Mouse (Mus musculus) limb, embryonic 11.5 days (tissue): ENCODE data around the gene Cacna2d2. TPM values are rescaled to one million over a fixed set of nuclear protein-coding genes. Genes with fewer than 3 reads are reported as not detected.

Experiments used
- ATAC-seq: fragments of 200-750 bp; cut with Nextera tagmentation; 2 replicates; pipeline ENCODE4 v1.8.0; 2017; ENCODE audit warnings: low read depth; ENCODE audit not compliant: insufficient number of reproducible peaks, low FRiP score, low TSS enrichment
- DNase-seq: peaks from one replicate; pipeline ENCODE4 v3.0.0-alpha.2; 2015; ENCODE audit warnings: low spot score
- H3K27ac ChIP-seq: fragments of 300-500 bp; sonication (generic); replicated peaks from 2 replicates; pipeline ENCODE4 v1.5.1; 2014; ENCODE audit warnings: low read depth, mild to moderate bottlenecking, low read length
- H3K27me3 ChIP-seq: fragments of 300-500 bp; sonication (generic); 2 replicates; pipeline ENCODE4 v1.6.1; 2014; ENCODE audit warnings: mild to moderate bottlenecking, low read length, mixed read lengths; ENCODE audit not compliant: control insufficient read depth, insufficient read depth
- H3K36me3 ChIP-seq: fragments of 300-500 bp; sonication (generic); 2 replicates; pipeline ENCODE4 v1.6.1; 2014; ENCODE audit warnings: mild to moderate bottlenecking, low read length, moderate library complexity, mixed read lengths; ENCODE audit not compliant: control insufficient read depth, insufficient read depth
- H3K4me1 ChIP-seq: fragments of 300-500 bp; sonication (generic); 2 replicates; pipeline ENCODE4 v1.6.1; 2014; ENCODE audit warnings: low read length, mixed read lengths; ENCODE audit not compliant: control insufficient read depth, insufficient read depth
- H3K4me2 ChIP-seq: fragments of 300-500 bp; sonication (generic); 2 replicates; pipeline ENCODE4 v1.6.1; 2014; ENCODE audit warnings: low read depth, mild to moderate bottlenecking, moderate library complexity; ENCODE audit not compliant: severe bottlenecking
- H3K4me3 ChIP-seq: fragments of 300-500 bp; sonication (generic); 2 replicates; pipeline ENCODE4 v1.5.1; 2014; ENCODE audit warnings: low read depth, low read length
- H3K9ac ChIP-seq: fragments of 300-500 bp; sonication (generic); 2 replicates; pipeline ENCODE4 v1.6.1; 2014; ENCODE audit warnings: mild to moderate bottlenecking, low read length
- H3K9me3 ChIP-seq: fragments of 300-500 bp; sonication (generic); 2 replicates; pipeline ENCODE4 v1.6.1; 2016; ENCODE audit warnings: low read length; ENCODE audit not compliant: control insufficient read depth
- WGBS: fragments of 180-500 bp; shearing (Covaris S2); extraction: QIAGEN DNeasy Blood & Tissue Kit; methylation state at CpG from one replicate; pipeline ENCODE4 v1.1.7; 2014; 5-methylcytosine and 5-hydroxymethylcytosine counted together
- polyA plus RNA-seq: library from polyadenylated mRNA; unstranded; fragments of >200 nt; fragmentation: Nextera tagmentation; extraction: Ambion mirVana; gene quantifications from 2 replicates; pipeline ENCODE4 v1.2.1, GENCODE M21; 2014

Gene Cacna2d2
- polyA plus RNA-seq, 1 experiment from 2014 or later: 0.12 TPM

- DNase-seq (no peak), ATAC-seq (no peak)
- Histone ChIP-seq H3K9me3 (no peaks in the 10 kb centered on the region), H3K27me3 (no peaks in the 10 kb centered on the region), H3K4me1 (no peaks in the 10 kb centered on the region; the same call in 1 of the 2 replicates), H3K27ac (no peak overlapping the region), H3K4me2 (no peak overlapping the region), H3K36me3 (no peaks in the 10 kb centered on the region), H3K9ac (no peak overlapping the region), H3K4me3 (no peak overlapping the region)
- WGBS: 80% methylated on average over 3 of the region's 3 CpGs
Measured at GRCm38 (mm10) chr9:107496359-107496758, 96.9 kb downstream of the Cacna2d2 start.

DNA sequence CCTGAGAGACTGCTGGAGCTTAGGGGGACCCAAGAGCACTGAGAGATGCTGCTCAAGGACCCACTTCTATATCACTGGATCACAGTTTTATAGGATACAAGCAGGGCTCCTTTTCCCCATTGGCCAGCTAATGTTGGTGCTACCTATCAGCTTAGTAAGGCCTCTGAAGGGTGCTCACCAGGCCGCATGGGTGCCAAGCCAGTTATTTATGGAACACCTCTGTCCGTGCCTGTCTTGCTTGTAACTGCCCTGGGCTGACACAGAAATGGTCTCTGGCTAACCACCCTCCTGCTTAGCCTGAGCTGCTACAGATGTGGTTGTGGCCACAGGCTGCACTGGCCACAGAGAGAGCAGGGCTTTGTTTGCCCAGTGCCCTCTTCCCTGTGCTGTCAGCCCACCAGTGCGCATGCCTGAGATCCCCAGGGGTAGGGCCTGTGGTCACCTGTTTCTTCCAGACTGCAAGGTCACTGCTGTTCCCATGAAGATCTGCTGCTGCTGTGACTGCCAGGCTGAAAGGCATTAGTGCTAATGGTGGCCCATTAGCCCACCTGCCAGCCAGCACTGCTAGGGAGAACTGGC, 101.4 kb downstream of the Cacna2d2 start:
- no peak for DNase-seq
- peaks cover under 1% of the 10 kb centered on the region; the same call in 1 of the 2 replicates for H3K27me3 ChIP-seq
- H3K9me3 ChIP-seq: no peaks in the 10 kb centered on the region
- no peak for ATAC-seq
- 88% methylated on average over 3 of the region's 3 CpGs for WGBS
- no peaks in the 10 kb centered on the region for H3K4me1 ChIP-seq
- H3K4me3 ChIP-seq: no peak overlapping the region
- no peak overlapping the region for H3K4me2 ChIP-seq
- no peaks in the 10 kb centered on the region for H3K36me3 ChIP-seq
- no peak overlapping the region for H3K27ac ChIP-seq
- no peak overlapping the region for H3K9ac ChIP-seq

DNA sequence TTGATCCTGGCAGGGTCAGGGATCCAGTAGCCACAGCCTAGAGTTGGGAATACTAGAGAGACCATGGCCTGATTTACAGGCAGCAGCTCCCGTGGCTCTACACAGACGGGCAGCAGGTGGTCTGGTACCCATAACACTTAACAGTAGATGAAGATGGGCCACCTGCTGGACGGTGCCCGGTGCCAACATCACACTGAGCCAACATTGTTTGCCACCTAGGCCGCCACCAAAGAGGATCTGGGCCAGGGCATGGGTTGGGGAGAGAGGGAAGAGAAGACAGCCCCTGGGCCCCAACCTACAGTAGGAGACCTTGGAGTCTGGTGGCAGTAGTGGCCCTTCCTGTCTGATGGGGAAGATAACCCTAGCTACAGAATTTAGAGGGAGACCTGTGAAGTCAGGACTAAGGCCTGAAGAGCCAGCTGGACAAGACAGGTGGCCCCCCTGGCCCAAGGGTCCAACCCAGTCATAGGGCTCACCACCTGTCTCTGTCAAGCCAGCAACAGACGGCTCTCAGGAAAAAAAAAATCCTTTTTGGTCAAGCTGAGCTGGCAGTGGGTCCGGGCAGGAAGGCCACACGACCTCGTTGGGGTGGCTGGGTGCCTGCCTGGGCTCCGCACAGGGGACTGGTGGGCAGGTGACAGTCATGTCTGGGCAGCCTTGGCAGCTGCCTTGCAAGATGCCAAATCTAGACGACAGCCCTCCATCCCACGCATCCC, 102.9 kb downstream of the Cacna2d2 start:
- Histone ChIP-seq H3K9ac (no peak overlapping the region), H3K27me3 (peaks cover 4% of the 10 kb centered on the region; the same call in 1 of the 2 replicates), H3K4me1 (no peaks in the 10 kb centered on the region), H3K4me2 (no peak overlapping the region), H3K9me3 (no peaks in the 10 kb centered on the region), H3K4me3 (no peak overlapping the region), H3K36me3 (no peaks in the 10 kb centered on the region), H3K27ac (no peak overlapping the region)
- WGBS: 88% methylated on average over 12 of the region's 12 CpGs
- DNase-seq (no peak), ATAC-seq (no peak)

- no peak for DNase-seq
- Histone ChIP-seq H3K27ac (no peak overlapping the region), H3K9ac (no peak overlapping the region), H3K4me1 (peaks cover 3% of the 10 kb centered on the region; the same call in 1 of the 2 replicates), H3K27me3 (peaks cover 4% of the 10 kb centered on the region; the same call in 1 of the 2 replicates), H3K4me3 (no peak overlapping the region), H3K9me3 (no peaks in the 10 kb centered on the region), H3K4me2 (no peak overlapping the region), H3K36me3 (no peaks in the 10 kb centered on the region)
- ATAC-seq: no peak
- 58% methylated on average over 19 of the region's 19 CpGs for WGBS
Measured at GRCm38 (mm10) chr9:107504662-107505537, 105.5 kb downstream of the Cacna2d2 start.

DNA sequence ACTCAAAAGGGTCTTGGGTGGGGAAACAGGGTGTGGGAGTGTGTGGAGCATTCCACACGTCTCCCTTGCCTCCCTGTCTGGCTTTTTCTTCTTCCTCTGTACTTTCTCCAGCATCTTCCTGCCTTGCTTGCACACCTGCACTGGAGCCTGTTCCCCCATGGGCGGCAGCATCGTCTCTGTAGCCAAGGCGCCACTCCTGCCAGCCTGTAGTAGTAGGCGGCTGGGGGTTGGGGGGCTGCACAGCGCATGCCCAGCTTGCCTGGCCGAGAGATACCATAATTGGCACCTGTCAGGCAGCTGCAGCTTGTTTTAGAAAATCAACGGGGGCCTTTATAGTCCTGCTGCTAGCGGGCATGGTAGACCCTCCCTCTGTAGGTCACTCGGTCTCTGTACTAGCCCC, 108.9 kb downstream of the Cacna2d2 start:
- no peak overlapping the region for H3K27ac ChIP-seq
- DNase-seq (no peak), ATAC-seq (no peak)
- no peak overlapping the region for H3K9ac ChIP-seq
- H3K4me1 ChIP-seq: peaks cover 3% of the 10 kb centered on the region; the same call in 1 of the 2 replicates
- 47% methylated on average over 10 of the region's 10 CpGs for WGBS
- no peak overlapping the region for H3K4me3 ChIP-seq
- H3K9me3 ChIP-seq: no peaks in the 10 kb centered on the region
- H3K27me3 ChIP-seq: peaks cover 4% of the 10 kb centered on the region
- H3K4me2 ChIP-seq: no peak overlapping the region
- H3K36me3 ChIP-seq: no peaks in the 10 kb centered on the region

GRCm38 (mm10) chr9:107510384-107511100, 111.1 kb downstream of the Cacna2d2 start:
- Histone ChIP-seq H3K4me1 (peaks cover 3% of the 10 kb centered on the region; the same call in 1 of the 2 replicates), H3K27ac (no peak overlapping the region), H3K4me3 (no peak overlapping the region), H3K4me2 (no peak overlapping the region), H3K36me3 (no peaks in the 10 kb centered on the region), H3K9me3 (no peaks in the 10 kb centered on the region), H3K27me3 (peaks cover 4% of the 10 kb centered on the region), H3K9ac (no peak overlapping the region)
- DNase-seq (no peak), ATAC-seq (no peak)
- 80% methylated on average over 14 of the region's 14 CpGs for WGBS

- H3K36me3 ChIP-seq: no peaks in the 10 kb centered on the region
- no peak overlapping the region for H3K27ac ChIP-seq
- no peak overlapping the region for H3K4me2 ChIP-seq
- peaks cover 3% of the 10 kb centered on the region; the same call in 1 of the 2 replicates for H3K4me1 ChIP-seq
- H3K9me3 ChIP-seq: no peaks in the 10 kb centered on the region
- no peak for ATAC-seq
- 46% methylated on average over 8 of the region's 8 CpGs for WGBS
- H3K27me3 ChIP-seq: no peaks in the 10 kb centered on the region; the same call in none of the 2 replicates
- DNase-seq: no peak
- H3K9ac ChIP-seq: no peak overlapping the region
- no peak overlapping the region for H3K4me3 ChIP-seq
Measured at GRCm38 (mm10) chr9:107511436-107511835, 112.0 kb downstream of the Cacna2d2 start.

- WGBS: 85% methylated on average over 16 of the region's 16 CpGs
- Histone ChIP-seq H3K4me3 (no peak overlapping the region), H3K27me3 (no peaks in the 10 kb centered on the region; the same call in none of the 2 replicates), H3K9ac (no peak overlapping the region), H3K27ac (no peak overlapping the region), H3K9me3 (no peaks in the 10 kb centered on the region), H3K4me2 (no peak overlapping the region), H3K4me1 (peaks cover 3% of the 10 kb centered on the region; the same call in 1 of the 2 replicates), H3K36me3 (no peaks in the 10 kb centered on the region)
- ATAC-seq (no peak), DNase-seq (no peak)
Measured at GRCm38 (mm10) chr9:107512326-107512725, 112.9 kb downstream of the Cacna2d2 start.
